Mouse (Mus musculus): ENCODE measurements around the gene Vwa8.

DNA sequence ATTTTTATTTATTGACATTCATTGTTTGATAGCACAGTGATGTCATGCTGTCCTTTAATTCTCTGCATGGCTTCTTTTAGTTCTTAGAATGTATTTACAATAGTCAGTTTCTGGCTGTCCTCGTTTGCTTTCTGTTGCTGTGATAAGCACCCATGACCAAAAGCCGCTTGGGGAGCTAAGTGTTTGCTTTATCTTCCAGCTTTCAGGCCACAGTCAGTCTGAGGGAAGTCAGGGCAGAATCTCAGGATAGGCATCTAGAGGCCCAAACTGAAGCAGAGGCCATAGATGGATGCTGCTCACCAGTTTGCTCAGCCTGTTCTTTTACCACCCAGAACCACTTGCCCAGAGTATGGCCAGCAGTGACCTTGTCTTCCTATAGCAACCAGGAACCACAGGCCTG, 28.3 kb downstream of the Vwa8 start:
- no peak for TF ChIP-seq MAX (IDR thresholded peaks at IDR 0.05)
- no peak for TF ChIP-seq CTCF (IDR thresholded peaks at IDR 0.05; ENCODE audit: control insufficient read depth, insufficient read depth, insufficient read length)
- no peak for TF ChIP-seq USF1 (IDR thresholded peaks at IDR 0.05; ENCODE audit: low read depth)
- TF ChIP-seq CEBPB (IDR thresholded peaks at IDR 0.05; ENCODE audit: low read depth): no peak
- no peak for TF ChIP-seq MYOD1 (IDR thresholded peaks at IDR 0.05; ENCODE audit: control insufficient read depth, insufficient read length, low read depth)
- no peak for TF ChIP-seq MYOG (IDR thresholded peaks at IDR 0.05; ENCODE audit: control insufficient read depth, extremely low read depth, insufficient read length)
